Mouse (Mus musculus) heart, adult 2 months (tissue): ENCODE data around the gene Ppp3ca.

Experiments
- EP300 ChIP-seq: fragments of 200-500 bp; IDR thresholded peaks from 2 replicates; pipeline ENCODE4 v1.6.1; 2011; ENCODE audit warnings: low read depth, low read length, control low read depth; ENCODE audit not compliant: insufficient read depth
- POLR2A ChIP-seq: fragments of 200-500 bp; IDR thresholded peaks from 2 replicates; pipeline ENCODE4 v1.6.1; 2011; ENCODE audit warnings: mild to moderate bottlenecking, low read depth, low read length, control low read depth; ENCODE audit not compliant: insufficient read depth

GRCm38 (mm10) chr3:136873809-136874449 is 204.0 kb downstream of the Ppp3ca start:
- TF ChIP-seq EP300 (no peak), POLR2A (no peak)
